Mouse (Mus musculus): ENCODE data around the gene Ep400.
A peak's percentile ranks its signal among the peaks of the same experiment; 100 is the strongest.
"Not testable (repeated sequence)": the region's sequence is repeated elsewhere in the genome, so short reads cannot be mapped to it uniquely, and the experiment has no call there.

Gene Ep400

DNA sequence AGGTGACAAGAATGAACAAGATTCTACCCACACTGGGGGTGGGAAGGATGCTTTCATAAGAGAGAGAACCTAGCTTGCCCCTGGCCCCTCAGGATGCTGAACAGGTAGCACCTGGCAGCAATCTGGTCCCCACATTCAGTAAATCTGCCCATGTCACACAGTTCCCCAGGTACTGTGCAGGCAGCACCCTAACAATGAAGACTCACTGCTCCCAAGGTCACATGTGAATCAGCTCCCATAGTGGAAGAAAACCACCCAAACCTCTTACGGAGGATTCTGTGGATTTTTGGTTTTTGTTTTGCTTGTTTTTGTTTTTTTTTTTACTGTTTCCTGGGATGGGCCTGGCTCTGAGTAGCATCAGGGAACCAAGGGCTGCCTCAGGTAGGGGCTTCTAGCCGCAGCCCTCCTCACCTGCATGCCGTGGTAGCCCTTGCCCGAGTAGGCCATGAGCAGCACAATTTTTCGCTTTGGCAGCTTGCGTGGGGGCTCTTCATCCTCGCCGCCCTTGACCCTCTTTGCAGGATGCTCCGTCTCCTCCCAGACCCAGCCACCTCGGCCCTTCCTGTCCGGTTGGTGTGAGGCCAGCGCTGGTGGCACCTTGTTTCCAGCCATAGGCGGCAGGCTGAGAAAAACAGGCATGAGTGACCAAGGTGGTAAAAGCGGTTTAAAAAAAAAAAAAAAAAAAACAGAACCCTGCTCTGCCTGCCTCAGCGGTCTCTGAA lies 8.9 kb upstream of the Ep400 start:
- DNase-seq = no peak

DNA sequence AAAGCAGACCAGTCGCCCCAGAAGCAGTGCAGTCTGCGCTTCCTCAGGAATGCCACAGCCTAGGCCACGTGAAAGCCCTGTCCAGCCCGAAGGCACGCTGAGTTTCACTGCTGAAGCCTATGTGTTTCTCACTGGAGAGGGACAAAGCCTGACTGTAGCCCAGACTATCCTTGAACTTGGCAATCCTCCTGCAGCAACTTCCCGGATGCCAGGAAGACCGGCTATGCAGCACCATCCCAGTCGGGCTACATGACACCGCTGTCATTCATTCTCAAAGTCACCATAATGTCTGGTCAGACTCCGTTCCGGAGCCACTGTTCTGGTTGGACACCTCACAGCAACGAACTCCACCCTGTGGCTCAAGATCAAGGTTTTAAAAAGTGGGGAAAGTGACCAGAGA lies 7.7 kb upstream of the Ep400 start:
- no peak for DNase-seq

DNA sequence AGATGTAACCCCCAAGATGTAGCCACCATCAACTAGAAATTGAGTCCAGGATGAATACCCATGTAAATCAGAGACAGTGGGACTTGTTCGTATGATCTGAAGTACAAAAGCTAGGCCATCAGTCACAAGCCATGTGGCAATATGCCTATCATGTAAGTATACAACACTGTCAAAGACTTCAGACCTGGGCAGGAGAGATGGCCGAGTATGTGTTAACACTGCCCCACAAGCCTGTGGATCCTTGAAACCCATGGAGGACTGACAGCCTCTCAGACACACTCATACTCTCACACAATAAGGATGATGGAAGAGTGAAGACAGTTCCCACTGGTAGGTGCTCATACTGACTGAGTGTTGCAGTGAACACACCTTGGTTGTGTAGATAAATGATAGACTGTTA lies 5.6 kb upstream of the Ep400 start:
- DNase-seq = no peak

- DNase-seq = no peak
Measured at GRCm38 (mm10) chr5:110774511-110774910, 4.0 kb upstream of the Ep400 start.

- DNase-seq = not testable (repeated sequence)
Measured at GRCm38 (mm10) chr5:110772945-110773344, 2.4 kb upstream of the Ep400 start.

- DNase-seq = no peak
Measured at GRCm38 (mm10) chr5:110770031-110770445, 479 bp downstream of the Ep400 start.

DNA sequence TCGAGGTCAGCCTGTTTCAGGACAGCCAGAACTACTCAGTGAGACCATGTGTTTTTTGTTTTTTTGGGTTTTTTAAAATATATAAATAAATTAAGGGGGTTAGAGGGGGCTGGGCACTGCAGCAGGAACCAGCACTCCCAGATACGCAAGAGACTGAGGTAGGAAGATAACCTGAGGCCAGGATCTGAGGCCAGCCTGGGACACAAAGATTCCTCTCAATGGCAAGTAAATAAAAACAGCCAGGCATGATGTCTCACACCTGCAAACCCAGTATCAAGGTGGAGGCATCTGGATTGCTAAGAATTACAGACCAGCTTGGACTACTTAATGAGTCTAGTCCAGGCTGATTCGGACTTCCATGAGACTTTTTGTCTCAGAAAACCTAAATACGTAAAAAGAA lies 1.2 kb downstream of the Ep400 start:
- DNase-seq = no peak

DNA sequence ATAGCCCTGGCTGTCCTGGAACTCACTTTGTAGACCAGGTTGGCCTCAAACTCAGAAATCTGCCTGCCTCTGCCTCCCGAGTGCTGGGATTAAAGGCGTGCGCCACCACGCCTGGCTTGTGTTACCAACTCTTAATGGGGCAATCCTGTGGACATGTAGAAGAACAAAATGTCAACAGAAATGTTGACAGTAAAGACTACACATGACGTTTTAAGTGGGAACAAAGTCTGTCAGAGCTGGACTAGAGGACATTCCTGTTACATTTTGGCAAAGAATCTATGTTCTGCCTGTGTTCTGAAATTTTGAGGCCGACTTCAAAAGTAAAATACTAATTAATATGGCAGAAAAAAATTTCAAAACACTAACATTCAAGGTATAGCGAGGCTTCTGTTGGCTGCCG lies 6.6 kb downstream of the Ep400 start:
- no peak for DNase-seq

- DNase-seq = no peak
Measured at GRCm38 (mm10) chr5:110745021-110745420, 25.5 kb downstream of the Ep400 start.

DNA sequence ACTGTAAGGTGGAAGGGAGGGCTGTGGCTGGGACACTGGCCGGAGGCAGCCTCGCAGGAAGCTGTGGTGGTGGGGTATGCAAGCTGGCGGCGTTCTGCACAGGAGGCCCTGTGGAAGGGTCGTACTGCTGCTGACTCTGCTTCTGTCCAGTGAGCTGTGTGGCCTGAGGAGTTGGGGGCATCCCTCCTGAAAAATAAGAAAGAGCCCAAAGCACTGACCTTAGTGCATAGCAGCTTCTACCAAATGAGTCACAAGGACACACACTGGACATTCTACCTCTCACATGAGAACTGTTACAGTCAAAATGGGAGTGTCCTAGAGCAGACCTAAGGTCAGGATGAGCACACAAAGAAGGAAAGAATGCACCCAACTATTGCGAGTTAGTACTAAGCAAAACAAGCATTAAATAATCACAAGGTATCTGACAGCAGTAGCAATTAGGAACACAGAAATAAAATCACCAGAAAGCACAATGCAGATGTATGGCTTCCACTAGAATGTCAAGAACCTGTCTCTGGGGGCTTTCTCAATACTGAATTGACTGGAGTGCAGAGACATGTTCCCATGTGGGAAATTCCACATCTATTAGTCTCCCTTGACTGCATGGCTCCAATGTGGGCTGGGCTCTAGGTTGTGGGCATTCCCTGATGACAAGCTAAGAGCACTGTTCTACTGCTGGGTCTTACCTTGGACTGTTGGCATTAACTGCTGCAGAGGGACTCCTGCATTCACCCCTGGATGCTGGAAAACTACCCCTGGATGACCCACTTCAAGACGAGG lies 30.8 kb downstream of the Ep400 start:
- DNase-seq = no peak

GRCm38 (mm10) chr5:110735606-110736005 lies 34.9 kb downstream of the Ep400 start:
- no peak for DNase-seq

DNA sequence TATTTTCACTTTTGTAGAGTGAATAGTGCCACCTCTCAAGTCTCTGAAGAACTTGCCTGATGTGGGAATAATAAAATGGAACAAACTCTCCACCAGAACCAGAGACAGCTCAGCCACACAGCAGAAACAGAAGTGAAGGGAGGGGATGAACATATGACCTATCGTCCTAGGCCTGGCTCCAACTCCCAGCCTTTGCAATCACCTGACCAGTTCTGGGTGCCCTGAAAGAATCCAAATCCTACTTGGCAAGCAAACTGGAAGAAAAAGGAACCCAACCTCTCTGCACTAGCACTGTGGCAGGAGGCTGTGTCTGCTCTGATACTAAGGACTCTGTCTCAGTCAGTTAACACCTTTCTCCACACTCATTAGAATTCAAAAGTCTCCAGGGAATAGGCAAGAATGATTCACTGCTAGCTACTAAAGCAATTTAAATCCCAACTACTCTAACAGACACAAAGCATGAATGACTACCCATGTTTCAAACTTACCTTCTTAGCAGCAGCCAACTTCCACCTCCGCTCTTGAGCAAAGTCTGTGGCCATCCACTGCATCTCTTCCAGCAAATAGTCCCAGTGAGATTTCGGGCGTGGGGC lies 37.2 kb downstream of the Ep400 start:
- DNase-seq = no peak

GRCm38 (mm10) chr5:110731227-110731626 lies 39.3 kb downstream of the Ep400 start:
- DNase-seq = no peak

DNA sequence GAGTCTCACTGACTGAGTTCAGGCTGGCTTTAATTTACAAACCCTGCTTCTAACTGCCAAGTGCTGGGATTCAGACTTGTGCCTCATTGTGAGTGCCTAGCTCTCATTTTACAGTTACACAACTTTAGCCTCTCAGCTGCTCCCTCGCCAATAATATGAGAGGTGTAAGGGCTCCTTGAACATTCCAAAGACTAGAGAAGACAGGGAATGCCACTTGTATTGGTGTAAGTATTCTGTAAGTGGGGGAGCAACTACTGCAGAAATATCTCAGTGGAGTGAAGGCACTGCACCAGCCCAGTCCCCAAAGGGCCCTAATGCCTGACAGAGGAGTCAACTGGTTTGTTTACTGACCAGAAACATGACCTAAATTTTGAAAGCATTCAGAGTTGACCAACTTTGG lies 42.7 kb downstream of the Ep400 start:
- DNase-seq = peak; percentile 9

- DNase-seq = no peak
Measured at GRCm38 (mm10) chr5:110723543-110723942, 47.0 kb downstream of the Ep400 start.

DNA sequence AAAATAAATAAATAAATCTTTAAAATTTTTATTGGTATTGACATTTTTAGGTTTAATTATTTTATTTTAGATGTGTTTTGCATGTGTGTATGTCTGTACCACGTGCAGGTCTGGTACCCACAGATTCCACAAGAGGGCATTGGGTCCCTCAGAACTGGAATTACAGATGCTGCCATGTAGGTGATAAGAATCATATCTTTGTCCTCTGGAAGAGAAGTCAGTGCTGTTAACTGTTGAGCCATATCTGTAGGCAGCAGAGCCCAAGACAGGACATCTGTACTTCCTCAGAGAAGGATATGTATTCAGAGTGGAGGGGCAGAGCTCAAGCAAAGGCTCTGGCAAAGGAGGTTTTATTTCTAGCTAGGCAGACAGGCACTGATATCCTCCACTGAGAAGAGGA lies 49.1 kb downstream of the Ep400 start:
- DNase-seq = not testable (repeated sequence)

DNA sequence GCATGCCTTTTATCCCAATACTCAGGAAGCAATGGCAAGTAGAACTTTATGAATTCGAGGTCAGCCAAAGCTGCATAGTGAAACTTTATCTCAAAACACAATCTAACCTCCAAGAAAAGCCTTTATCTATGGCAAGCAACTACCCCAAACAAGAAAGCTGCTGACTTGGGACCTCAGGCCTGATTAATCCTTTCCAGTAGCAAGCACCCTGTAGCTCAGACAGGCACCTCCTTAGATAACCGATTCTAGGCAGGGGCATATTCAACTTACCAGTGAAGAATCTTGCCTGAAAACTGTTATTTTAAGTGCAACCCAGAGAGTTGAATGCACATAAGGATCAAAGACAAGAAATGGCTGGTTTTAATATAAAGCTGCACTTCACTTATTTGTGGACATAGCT lies 59.1 kb downstream of the Ep400 start:
- no peak for DNase-seq

DNA sequence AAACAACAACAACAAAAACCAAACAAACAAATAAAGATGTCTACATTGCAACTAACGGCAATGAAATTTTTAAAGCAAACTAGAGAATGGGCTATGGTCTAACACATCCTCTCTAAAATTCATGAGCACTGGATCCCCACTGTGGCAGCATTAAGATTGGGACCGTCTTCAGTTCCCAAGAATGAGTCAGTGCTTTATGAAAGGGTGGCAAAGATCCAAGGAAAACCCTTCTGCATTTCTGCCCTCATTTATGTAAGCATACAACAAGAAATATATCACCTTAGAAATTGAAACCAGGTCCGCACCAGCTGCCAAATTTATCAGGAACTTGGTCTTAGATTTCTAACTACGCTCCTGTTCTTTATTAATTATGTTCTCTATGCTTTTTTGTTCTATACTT lies 61.3 kb downstream of the Ep400 start:
- DNase-seq = no peak

- DNase-seq = no peak
Measured at GRCm38 (mm10) chr5:110704004-110704403, 66.5 kb downstream of the Ep400 start.

- no peak for DNase-seq
Measured at GRCm38 (mm10) chr5:110698617-110699016, 71.9 kb downstream of the Ep400 start.

- no peak for DNase-seq
Measured at GRCm38 (mm10) chr5:110682041-110682440, 88.5 kb downstream of the Ep400 start.

DNA sequence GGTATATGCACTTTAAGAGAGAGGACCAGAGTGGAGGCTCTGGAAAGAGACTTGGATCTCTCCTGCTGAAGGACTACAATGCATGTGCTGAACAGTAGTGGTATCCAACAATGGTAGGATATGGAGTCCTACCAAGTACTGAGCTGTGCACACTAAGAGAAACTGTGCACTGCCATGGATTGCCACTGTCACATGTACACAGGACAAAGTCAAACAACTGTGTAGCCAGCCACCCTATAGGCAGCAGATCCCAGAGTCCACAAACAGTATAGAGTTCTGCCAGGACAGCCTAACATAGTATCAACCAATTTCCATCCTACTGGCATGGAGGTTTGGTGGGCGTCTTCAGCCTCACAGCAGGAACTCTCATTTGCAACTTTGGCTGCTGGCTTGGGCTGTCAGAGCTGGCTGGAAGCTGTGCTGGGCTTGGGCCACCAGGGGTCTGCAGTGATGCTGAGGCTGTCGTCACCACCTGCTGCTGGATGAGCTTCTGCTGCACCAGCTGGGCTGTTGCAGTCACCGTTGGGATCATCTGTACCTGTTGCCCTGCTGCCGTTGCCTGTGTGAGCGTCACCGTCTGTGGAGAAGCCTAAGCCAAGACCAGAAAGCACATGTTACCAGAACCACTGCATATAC lies 104.9 kb downstream of the Ep400 start:
- DNase-seq = no peak

DNA sequence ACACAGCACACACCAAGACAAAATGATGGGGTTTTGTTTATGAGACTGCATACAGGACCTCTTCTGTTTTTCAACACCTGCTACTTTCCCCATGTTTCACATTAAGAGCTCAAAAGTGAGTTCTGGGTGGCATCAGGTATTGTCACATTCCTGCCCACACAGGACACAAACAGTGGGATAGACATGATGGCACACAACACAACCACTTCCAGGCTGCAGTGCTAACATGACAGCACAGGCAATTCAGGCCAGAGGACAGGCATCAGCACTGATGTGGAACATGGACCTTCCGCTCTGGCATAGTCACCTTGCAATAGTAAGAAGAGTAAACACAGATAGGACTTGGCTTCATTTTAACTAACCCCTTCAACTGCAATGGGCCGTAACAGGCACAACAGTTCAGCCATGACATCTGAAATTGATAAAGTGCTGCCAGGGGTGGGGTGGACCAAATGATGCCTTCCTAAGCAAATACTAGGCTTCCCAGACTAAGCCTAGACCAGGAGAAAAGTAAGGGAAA lies 105.7 kb downstream of the Ep400 start:
- DNase-seq = no peak
